Mouse (Mus musculus) ovary, postnatal 10 days (tissue): Measurements from ENCODE around the gene Rere.
"Not testable (repeated sequence)": the region's sequence is repeated elsewhere in the genome, so short reads cannot be mapped to it uniquely, and the experiment has no call there.

Source experiments
- DNase-seq: peaks from one replicate; pipeline ENCODE4 v3.0.0; 2022; ENCODE audit warnings: low spot score

Rere gene

DNA sequence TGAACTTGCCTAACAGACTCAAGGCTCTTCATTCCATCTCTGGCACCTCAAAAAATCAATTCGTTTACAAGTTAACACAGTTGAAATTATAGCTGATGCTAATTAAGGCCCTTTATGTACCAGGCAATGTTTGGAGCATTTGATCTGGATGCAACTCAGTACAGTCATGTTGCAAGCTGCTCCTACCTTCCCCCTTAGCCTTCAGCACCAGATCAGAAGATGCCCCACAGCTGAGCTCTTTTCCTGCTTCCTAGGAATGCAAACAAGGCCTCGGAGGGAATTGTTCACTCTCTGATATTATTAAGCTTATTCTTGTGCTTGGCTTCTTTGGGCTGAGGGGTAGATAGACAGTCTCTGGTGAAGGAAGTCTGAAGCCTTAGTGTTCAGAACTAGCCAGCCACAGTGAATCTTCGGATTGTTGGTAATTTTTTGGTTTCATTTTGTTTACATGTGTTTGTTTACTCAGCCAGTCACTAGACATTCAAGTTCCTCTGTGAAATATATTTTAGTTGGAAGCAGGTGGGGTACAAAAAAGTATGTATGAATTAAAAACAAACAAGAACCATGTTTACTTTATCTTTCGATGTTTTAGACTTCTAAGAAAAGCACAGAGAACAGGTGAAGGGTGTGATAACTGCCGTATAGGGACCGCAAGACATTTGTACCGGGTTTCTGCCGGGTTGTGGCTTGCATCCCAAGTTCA lies 306.3 kb downstream of the Rere start:
- no peak for DNase-seq

- DNase-seq, result no peak
These were observed 306.8 kb downstream of the Rere start for GRCm38 (mm10) chr4:150588300-150588621.

- no peak for DNase-seq
These were observed 309.3 kb downstream of the Rere start for GRCm38 (mm10) chr4:150590621-150591282.

- DNase-seq, result no peak
These were observed 310.2 kb downstream of the Rere start for GRCm38 (mm10) chr4:150591602-150592001.

GRCm38 (mm10) chr4:150592087-150592486 lies 310.6 kb downstream of the Rere start:
- DNase-seq, result no peak

DNA sequence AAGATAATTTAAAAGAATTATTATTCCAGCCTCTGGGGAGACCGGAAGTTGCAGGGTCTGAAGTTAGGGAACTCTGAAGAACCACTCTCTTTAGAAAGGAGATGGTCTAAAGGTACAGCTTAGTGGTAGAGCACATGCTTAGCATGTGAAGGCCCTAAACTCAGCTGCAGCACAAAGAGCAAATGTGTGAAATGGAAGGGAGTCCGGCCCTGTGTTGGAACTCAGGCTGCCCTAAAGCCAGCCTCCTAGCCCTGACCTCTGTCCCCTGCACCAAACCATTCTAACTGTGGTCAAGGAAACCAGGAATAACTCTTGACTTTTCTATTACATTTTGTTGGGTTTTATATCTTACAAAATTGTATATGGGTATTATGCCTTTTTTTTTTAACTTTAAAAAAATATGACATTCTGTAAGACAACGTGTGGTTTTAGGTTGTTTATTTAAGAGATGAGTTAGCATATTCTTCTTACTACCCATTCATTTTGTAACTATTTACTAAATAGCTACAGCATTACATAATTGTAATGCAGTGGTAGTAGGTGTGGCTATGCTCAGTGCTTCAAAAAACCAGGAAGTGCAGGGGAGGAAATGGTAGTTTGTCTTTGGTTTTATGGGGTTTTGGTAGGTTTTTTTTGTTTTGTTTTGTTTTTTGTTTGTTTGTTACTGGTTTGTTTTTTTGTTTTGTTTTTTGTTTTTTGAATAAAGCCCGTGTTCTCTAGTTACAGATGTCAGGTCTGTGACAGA lies 312.2 kb downstream of the Rere start:
- no peak for DNase-seq

- no peak for DNase-seq
These were observed 312.9 kb downstream of the Rere start for GRCm38 (mm10) chr4:150594298-150594829.

GRCm38 (mm10) chr4:150595071-150595470 lies 313.6 kb downstream of the Rere start:
- no peak for DNase-seq

- no peak for DNase-seq
These were observed 314.5 kb downstream of the Rere start for GRCm38 (mm10) chr4:150595991-150596390.

- DNase-seq, result no peak
These were observed 317.2 kb downstream of the Rere start for GRCm38 (mm10) chr4:150598686-150599085.

DNA sequence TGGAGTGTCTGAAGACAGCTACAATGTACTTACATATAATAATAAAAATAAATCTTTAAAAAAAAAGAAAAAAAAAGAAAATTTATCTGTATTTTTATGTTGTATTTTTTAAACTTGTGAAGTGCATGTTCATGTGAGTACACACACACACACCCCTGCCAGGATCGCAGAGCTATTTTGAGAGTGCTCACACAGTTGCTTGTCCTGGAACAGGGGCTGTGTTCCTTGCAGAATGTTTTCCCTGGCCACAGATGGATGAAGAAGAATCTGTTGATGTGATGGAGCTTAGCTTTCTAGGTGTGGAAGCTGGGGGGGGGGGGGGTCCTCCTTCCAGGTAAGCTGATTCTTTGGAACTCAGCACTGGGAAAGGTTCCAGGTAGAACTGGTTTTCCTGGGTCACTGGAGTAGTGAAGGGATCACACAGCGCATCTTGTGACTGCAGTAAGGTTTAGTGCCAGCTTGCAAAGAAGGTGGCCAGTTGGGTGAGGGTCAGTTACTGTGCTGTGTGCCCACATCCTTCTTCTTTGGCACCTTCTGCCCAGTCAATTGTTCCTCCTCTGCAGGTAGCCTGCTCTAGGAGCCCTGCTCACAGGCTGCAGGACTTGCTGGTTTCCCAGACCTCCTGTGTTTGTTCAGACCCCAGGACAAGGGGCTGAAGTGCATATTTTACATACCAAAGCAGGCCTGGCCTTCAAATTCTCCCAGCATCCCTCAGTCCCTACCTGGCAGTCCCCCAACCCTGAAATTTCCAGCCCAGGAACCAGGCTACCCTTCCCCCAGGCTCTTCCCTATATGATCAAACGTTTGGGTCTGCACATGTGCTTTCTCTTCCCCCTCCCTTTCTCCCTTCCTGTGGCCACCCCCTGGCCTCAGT lies 317.9 kb downstream of the Rere start:
- no peak for DNase-seq

GRCm38 (mm10) chr4:150600503-150600902 lies 319.1 kb downstream of the Rere start:
- not testable (repeated sequence) for DNase-seq

DNA sequence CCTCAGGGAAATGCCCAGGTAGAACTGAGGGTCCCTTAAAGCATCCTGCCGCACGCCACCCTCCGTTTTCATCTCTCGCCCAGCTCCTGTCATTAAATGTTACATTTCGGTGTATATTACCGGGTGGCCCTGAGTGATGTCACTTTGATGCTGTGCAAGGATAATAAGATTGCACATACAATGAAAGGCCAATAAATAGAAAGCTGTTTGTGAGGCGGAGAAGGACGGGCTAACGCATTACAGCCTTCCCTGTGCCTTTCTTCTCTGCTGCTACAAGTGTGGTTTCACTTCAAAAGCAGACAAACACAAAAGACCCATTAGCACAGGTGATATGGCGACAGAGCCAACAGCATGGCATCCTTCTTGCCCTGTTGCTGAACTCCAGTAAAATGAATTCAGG lies 320.0 kb downstream of the Rere start:
- no peak for DNase-seq

DNA sequence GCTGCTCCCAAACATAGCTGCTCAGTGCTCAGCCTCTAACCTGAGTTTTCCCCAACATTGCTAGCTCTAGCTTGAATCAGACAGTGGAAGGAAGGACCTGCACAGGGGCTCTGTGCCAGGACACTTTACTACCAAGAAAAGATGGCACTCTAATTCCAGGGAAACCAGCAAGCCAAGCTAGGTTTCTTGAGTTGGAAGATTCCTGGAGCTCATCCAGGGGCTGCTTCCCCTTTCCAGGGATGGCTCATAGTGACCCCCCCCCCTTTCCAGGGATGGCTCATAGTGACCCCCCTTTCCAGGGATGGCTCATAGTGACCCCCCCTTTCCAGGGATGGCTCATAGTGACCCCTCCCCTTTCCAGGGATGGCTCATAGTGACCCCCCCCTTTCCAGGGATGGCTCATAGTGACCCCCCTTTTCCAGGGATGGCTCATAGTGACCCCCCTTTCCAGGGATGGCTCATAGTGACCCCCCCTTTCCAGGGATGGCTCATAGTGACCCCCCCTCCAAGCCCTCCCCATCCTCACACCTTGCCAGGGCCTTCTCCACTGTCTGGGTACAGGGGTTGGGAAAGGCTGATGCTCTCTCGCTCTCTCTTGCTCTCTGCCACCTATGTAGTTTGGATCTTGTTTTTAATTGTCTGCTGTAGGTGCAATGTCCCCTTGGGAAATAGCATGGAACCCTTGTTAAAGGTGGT lies 322.1 kb downstream of the Rere start:
- DNase-seq, result no peak

DNA sequence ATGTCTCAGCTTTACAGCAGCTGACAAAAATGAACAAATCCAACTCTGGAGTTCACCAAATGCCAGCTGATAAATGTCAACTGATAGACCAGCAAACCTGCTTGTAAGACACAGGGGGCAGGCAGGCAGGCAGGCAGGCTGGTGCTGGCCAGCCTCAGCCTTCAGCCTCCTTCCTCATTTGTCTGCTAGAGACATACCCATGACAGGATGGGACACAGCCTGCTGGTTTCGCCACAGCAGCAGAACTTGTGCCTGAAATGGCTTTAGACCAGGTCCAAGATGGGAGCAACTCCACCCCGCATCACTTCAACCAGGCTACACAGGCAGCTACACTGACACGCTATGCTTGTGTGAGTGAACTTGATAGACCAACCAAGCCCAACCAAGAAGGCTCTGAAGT lies 324.4 kb downstream of the Rere start:
- no peak for DNase-seq

DNA sequence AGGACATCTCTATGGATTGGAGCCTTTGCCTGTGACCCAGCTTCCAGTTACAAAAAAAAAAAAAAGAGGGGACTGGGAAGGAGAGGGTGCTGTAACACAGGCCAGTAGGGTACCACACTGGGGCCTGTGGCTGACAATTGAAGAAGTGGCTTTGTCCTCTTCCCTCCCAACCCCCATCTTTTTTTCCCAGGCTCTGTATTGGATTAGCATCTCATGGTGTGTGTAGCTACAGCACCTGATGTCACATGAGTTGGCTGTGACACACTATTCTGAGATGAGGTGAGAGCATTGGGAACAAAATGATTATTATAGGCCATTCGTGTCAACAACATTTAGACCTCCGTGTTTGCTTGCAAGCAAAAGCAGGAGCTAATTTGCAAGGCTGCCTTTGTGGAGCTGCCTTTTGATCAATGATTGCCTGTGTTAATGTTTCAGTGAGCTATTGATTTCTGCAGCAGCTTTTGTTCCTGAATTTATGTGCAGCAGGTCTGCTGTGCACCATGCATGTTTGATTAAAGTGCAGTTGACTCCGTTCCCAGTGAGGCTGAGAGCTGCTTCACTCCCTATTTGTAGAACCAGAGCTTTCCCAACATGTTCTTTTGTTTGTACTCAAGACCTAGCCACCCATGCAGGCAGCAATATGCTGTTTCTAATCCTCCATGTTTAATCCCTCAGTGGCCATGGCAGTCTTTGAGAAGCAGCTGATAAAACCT lies 325.2 kb downstream of the Rere start:
- no peak for DNase-seq

- no peak for DNase-seq
These were observed 327.2 kb downstream of the Rere start for GRCm38 (mm10) chr4:150608670-150609069.

- no peak for DNase-seq
These were observed 332.3 kb downstream of the Rere start for GRCm38 (mm10) chr4:150613715-150614114.

- no peak for DNase-seq
These were observed 334.0 kb downstream of the Rere start for GRCm38 (mm10) chr4:150615251-150616028.

GRCm38 (mm10) chr4:150616029-150616420 lies 334.6 kb downstream of the Rere start:
- DNase-seq, result no peak
